Mouse (Mus musculus) 3T3-L1 (cell line): ENCODE measurements around the gene Lypd5.

ENCODE experiments used
- DNase-seq: peaks from one replicate; pipeline ENCODE4 v3.0.0-alpha.2; 2015; ENCODE audit warnings: low read depth, low spot score

The Lypd5 gene

DNA sequence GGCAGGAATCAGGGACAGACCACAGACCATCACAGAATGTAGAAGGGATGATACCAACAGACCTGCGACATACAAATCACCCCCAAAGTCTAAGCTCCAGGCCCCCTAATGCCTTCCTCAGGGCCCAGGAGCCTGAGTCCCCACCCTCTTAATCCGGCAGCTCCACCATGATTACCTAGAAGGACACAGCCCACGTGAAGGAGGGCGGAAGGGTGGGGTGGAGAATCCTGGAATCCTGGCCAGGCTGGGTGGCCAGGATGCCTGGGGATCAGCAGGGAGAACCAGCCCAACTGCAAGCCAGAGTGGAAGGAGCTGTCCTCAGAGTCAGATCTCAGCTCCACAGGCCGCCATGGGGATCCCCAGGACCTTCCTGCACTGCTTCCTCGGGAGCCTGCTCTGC, at the start of gene Lypd5:
Gene Lypd5, plus strand, starts transcription at position 301 of the 400 bp plus-strand sequence.
- DNase-seq: no peak

- DNase-seq: no peak
Measured at GRCm38 (mm10) chr7:24299823-24300481, 49.0 kb upstream of the Lypd5 start.

GRCm38 (mm10) chr7:24300771-24301282, 48.2 kb upstream of the Lypd5 start, which contains the start of gene Zfp61:
Gene Zfp61, minus strand, starts transcription at chr7:24301232.
- peak; percentile 46 for DNase-seq

- DNase-seq: peak; percentile 9
Measured at GRCm38 (mm10) chr7:24315726-24316566, 33.0 kb upstream of the Lypd5 start.

DNA sequence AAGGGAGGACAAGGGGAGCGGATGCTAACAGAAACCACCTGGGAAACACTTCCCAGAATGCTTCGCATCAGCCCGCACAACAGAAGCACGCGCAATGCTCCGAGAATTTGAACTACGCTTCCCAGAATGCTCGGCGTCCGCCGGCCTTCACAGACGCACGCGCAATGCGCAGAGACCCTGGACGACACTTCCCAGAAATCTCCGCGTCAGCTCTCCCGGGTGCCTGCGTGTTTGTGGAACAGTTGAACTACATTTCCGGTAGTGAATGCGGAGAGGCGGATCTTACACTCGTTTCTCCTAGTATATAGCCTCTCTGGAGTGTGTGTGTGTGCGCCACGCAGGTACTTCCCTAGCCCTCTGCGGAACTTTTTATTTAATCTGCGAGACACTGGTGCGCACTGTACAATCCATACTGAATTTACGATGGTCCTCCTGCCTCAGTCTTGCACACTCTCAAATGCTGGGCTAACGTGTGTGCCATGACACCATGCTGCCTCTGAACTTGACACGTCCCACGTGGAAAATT, 32.4 kb upstream of the Lypd5 start, which contains the start of gene Zfp94:
Gene Zfp94, minus strand, starts transcription at position 100 of the 526 bp plus-strand sequence.
- DNase-seq: peak; percentile 92

DNA sequence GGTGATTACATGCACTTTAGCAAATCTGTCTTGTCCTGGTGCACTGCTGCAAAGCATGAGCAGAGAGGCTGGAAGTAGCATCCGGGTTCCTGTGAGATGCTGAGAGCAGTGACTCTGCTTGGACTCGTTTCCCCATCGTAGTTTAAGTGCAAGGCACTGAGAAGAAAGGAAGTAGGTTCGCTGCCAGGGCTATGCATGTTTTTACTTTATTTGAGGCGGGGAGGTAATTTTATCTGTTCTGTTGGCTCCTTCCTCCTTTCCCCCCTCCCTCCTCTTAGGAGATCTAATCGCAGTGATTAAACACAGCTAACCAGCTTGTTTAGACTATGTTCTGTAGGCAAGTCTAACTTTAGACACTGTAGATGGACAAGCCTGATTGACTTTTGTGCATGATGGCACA, 30.1 kb upstream of the Lypd5 start:
- DNase-seq: no peak

DNA sequence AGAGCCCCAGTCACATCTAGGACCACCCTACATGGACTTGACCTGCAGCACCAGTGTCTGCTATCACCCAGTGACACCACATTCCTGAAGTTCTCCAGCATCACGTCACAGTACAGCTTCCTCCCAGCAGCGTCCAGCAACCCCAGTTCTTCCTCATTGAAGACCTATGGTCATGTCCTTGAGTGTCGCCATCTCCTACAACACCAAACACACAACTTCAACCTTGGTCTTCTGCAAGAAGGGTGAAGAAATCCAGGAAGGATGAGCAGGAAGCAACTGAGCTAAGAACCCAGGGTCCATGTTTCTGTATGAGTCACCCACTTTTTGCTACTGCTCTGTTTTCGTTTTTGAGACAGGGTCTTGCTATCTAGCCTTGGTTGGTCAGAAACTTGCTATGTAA, 26.4 kb upstream of the Lypd5 start:
- no peak for DNase-seq

DNA sequence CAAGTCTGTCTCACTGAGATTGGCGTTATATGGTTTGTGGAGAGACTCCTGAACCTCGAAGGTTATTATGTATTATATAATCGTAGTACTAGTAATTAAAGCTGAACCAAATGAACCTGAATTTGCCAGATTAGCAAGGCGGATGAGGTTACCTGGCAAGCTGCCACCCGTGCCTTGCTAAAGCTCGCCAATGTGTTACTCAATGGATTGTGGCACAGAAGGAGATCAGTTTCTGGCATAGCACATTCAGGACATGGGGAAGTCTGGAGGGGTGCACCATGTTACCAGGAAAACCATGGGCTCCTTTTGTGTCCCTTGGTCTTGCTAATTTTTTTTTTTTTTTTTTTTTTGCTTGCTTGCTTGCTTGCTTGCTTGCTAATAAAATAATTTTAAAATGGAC, 23.8 kb upstream of the Lypd5 start:
- DNase-seq: no peak

- no peak for DNase-seq
Measured at GRCm38 (mm10) chr7:24325675-24326128, 23.3 kb upstream of the Lypd5 start.

- DNase-seq: no peak
Measured at GRCm38 (mm10) chr7:24326273-24327135, 22.5 kb upstream of the Lypd5 start.

DNA sequence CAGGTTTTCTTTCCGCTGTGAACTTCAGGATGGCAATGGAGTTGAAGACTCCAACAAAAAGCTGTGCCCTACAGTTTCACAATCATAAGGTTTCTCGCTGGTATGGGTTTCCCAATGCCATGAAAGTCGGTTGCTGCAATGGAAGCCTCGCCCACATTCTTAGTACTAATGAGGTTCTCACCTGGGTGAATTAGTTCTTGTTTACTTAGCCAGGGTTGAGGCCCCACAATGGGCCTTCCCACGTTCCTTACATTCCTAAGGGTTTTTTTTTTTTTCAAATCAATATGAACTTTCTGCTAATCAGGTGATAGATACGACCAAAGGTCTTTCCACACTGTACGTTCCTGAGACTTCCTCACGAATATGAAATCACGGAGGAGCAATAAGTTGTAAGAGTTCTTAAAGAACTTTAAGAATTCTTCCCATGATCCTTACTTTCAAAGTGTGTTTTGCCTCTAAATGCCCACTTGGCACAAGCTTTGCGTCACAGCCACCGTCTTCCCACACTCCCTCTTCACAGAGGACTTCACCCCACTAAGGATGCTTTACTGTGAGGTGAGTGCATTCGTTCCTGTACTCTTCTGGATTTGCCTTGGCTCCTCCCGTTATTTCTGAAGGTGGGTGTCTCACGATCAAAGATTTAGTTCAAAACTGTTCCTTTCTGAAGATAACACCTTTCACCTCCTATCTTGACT, 21.6 kb upstream of the Lypd5 start:
- DNase-seq: no peak

DNA sequence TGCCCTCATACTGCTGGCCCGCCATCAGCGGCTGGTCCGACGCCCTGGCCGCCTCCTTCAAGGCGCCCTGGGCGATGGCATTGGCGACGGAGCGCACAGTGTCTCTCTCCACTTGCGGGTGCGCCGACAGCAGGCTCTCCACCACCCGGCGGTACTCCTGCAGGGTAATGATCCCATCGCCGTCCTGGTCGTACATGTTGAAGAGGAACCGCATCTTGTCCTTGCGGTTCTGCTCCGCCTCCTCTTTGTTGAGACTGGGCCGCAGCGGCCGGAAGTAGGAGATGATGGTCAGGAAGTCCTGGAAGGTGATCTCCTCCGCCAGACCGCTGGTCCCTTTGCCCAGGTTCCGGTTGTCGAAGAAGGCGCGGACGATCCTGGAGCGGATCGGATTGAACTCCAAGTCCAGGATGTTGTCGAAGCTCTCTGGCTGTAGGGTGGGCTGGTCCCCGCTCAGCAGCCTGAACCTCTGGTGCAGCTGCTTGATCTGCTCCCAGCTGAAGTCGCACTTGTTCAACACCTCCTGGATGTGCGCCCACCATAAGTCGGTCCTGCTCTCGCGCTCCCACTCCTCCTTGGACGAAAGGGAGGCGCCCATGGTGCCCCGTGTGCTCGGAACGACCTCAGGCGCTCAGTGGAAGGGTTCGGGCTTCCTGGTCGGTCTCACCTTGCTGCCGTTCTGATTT, 15.6 kb upstream of the Lypd5 start, which contains the start of gene Tescl:
Gene Tescl, minus strand, starts transcription at position 633 of the 683 bp plus-strand sequence.
- no peak for DNase-seq

GRCm38 (mm10) chr7:24335699-24336309, 13.2 kb upstream of the Lypd5 start:
- DNase-seq: peak; percentile 82

- peak; percentile 9 for DNase-seq
Measured at GRCm38 (mm10) chr7:24338241-24338640, 10.8 kb upstream of the Lypd5 start.

GRCm38 (mm10) chr7:24343701-24344272, 5.2 kb upstream of the Lypd5 start:
- no peak for DNase-seq

DNA sequence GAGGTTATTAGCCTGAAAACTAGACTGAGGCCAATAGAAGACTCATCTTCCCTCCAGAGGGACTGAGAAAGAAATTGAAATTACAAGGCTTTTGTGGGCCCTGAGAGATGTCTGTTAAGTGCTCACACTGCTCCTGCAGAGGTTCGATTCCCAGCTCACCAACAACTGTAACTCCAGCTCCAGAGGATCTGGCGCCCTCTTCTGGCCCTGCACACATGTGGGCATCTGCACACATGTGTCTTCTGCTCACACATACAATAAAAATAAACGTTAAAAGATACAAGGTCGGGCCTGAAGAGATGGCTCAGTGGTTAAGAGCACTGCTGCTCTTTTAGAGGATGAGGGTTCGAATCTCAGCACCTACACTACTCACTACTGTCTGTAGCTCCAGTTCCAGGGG, 2.6 kb upstream of the Lypd5 start:
- DNase-seq: no peak

DNA sequence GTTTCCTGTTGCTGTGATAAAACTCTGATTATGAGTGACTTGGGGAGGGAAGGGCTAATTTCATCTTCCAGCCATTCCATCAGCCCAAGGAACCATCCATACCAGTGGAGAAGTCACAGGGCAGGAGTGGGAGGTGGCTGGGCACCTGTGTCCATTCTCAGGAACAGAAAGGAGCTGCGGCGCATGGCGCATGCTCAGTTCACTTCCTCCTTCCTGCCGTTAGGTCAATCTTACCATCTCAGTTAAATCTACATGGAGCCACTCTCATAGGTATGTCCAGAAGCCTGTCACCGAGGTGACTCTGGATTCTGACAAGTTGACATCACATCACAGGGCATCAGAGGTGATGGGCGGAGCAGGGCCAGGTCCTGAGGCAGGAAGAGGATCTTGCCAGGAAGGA, 6.7 kb downstream of the Lypd5 start:
- no peak for DNase-seq

DNA sequence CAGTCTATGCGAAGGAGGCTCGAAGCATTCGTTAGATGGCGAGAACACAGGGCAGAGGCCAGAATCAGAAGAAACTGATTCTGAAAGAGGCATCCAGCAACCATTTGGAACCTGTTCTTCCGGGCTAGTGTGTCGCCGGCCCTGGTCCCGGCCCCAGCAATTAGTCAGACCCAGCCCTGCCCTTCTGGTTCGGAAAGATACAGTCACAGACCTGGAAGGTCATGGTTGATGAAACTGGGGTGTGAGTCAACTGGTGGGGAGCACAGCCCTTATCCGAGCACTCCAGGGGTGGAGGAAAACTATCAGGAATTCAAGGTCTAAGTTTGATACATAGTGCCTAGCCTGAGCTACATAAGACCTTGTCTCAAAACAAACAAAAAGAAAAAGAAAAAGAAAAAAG, 7.1 kb downstream of the Lypd5 start:
- no peak for DNase-seq

DNA sequence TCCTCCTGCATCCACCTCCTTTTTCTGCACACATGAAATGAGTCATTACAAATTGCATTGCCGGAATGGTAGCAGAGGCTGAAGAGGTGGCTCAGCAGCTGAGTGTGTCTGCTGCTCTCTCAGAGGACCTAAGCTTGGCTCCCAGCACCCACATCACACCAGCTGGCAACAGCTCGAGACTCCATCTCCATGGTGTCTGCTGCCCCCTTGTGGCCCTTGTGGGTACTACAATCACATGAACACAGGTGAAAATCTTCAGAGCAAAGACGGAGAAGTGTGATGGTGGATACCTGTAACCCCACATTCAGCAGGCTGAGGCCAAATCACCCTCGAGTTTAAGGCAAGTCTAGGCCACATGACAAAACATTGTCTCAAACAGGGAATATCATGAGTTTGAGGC, 8.9 kb downstream of the Lypd5 start:
- DNase-seq: no peak
